Mouse (Mus musculus) ES-Bruce4 (cell line): ENCODE data around the gene Lama5.

ENCODE experiments used
- CTCF ChIP-seq: IDR thresholded peaks from one replicate; pipeline ENCODE4 v1.8.1; 2011; ENCODE audit warnings: low read depth, low read length
- EP300 ChIP-seq: IDR thresholded peaks from 2 replicates; pipeline ENCODE4 v1.6.1; 2011; ENCODE audit warnings: low read depth, low read length; ENCODE audit not compliant: insufficient read depth
- POLR2A ChIP-seq: IDR thresholded peaks from one replicate; pipeline ENCODE4 v1.8.1; 2011; ENCODE audit warnings: low read length; ENCODE audit not compliant: insufficient read depth

DNA sequence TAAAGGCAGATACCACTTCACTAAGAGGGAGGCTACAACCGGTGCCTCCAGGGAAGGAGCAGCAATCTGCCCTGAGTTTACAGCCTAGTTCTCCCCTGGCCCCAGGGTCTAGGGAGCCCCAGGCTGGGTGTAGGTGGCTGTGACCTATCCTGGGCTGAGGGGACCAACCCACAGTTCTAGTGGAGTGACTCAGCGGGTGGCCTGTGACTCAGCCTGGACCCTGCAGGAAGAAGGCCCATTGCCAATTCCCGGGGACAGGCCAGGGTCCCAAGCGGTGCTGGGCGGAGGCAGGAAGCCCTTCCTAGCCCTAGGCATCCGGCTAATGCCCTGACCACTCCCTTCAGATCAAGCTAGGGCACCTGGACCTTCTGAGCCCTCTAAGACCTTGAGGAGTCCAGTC is 9.7 kb downstream of the Lama5 start:
- TF ChIP-seq POLR2A (no peak), EP300 (no peak), CTCF (no peak)
